Mouse (Mus musculus): ENCODE results near the gene R3hdm4. TPM values are rescaled to one million over a fixed set of nuclear protein-coding genes. Genes with fewer than 3 reads are reported as not detected.
A peak's percentile ranks its signal among the peaks of the same experiment; 100 is the strongest.

The R3hdm4 gene
- total and polyA plus RNA-seq, 3 experiments, result 82.4 to 123 (median 85.6) TPM

- intact Hi-C loops (cut with DNase I), result loop anchor here (5.0 kb wide), 1 partner anchor 213 kb away; the partner anchor contains the start of gene Cbarp
- Histone ChIP-seq H3K27me3 (ENCODE audit: control insufficient read depth, insufficient read depth, low read length) (no peaks in the 10 kb centered on the region), H3K4me3 (no peak overlapping the region), H3K36me3 (ENCODE audit: control insufficient read depth, insufficient read depth, low read length) (no peaks in the 10 kb centered on the region), H3K27ac (no peak overlapping the region), H3K79me2 (replicated peaks; ENCODE audit: control insufficient read depth, insufficient read depth, low read length) (no peaks in the 10 kb centered on the region), H3K4me1 (ENCODE audit: control insufficient read depth, insufficient read depth, low read length) (peaks cover 19% of the 10 kb centered on the region), H3K9ac (ENCODE audit: low read depth, low read length) (no peak overlapping the region)
- WGBS, result 37% methylated on average over 9 of the region's 9 CpGs
- DNase-seq, result no peak
- TF ChIP-seq CTCF (IDR thresholded peaks at IDR 0.05) (no peak), POLR2A (IDR thresholded peaks at IDR 0.05; ENCODE audit: insufficient read depth, low read depth, low read length) (no peak), EP300 (IDR thresholded peaks at IDR 0.05; ENCODE audit: insufficient read depth, low read depth, low read length) (no peak)
Measured at GRCm38 (mm10) chr10:79928907-79929701, 8.1 kb upstream of the R3hdm4 start.

- Histone ChIP-seq H3K9ac (ENCODE audit: low read depth, low read length) (peak overlapping the region; percentile 51), H3K4me3 (peak overlapping the region; percentile 66), H3K79me2 (replicated peaks; ENCODE audit: control insufficient read depth, insufficient read depth, low read length) (no peaks in the 10 kb centered on the region), H3K27ac (peak overlapping the region; percentile 86), H3K36me3 (ENCODE audit: control insufficient read depth, insufficient read depth, low read length) (no peaks in the 10 kb centered on the region), H3K27me3 (ENCODE audit: control insufficient read depth, insufficient read depth, low read length) (no peaks in the 10 kb centered on the region), H3K4me1 (ENCODE audit: control insufficient read depth, insufficient read depth, low read length) (peaks cover 9% of the 10 kb centered on the region)
- WGBS, result 7% methylated on average over 29 of the region's 29 CpGs
- peak in 1 of 2 experiments; percentile 50 for DNase-seq
- intact Hi-C loops (cut with DNase I), result loop anchor here (5.0 kb wide), 1 partner anchor 214 kb away; the partner anchor contains the start of gene Cbarp
- TF ChIP-seq CTCF (IDR thresholded peaks at IDR 0.05), result no peak
- TF ChIP-seq POLR2A (IDR thresholded peaks at IDR 0.05; ENCODE audit: insufficient read depth, low read depth, low read length), result no peak
- no peak for TF ChIP-seq EP300 (IDR thresholded peaks at IDR 0.05; ENCODE audit: insufficient read depth, low read depth, low read length)
Measured at GRCm38 (mm10) chr10:79928030-79928694, 7.2 kb upstream of the R3hdm4 start.

GRCm38 (mm10) chr10:79927324-79928029 lies 6.5 kb upstream of the R3hdm4 start:
- peaks cover 5% of the 10 kb centered on the region for H3K4me1 ChIP-seq (ENCODE audit: control insufficient read depth, insufficient read depth, low read length)
- TF ChIP-seq POLR2A (IDR thresholded peaks at IDR 0.05; ENCODE audit: insufficient read depth, low read depth, low read length) (no peak), EP300 (IDR thresholded peaks at IDR 0.05; ENCODE audit: insufficient read depth, low read depth, low read length) (no peak), CTCF (IDR thresholded peaks at IDR 0.05) (peak; percentile 50)
- peak overlapping the region; percentile 66 for H3K4me3 ChIP-seq
- WGBS, result under 1% methylated on average over 54 of the region's 54 CpGs
- H3K27ac ChIP-seq, result peak overlapping the region; percentile 86
- no peaks in the 10 kb centered on the region for H3K36me3 ChIP-seq (ENCODE audit: control insufficient read depth, insufficient read depth, low read length)
- no peaks in the 10 kb centered on the region for H3K79me2 ChIP-seq (replicated peaks; ENCODE audit: control insufficient read depth, insufficient read depth, low read length)
- H3K9ac ChIP-seq (ENCODE audit: low read depth, low read length), result peak overlapping the region; percentile 77
- peak; percentile 72 to 75 for DNase-seq
- no peaks in the 10 kb centered on the region for H3K27me3 ChIP-seq (ENCODE audit: control insufficient read depth, insufficient read depth, low read length)
- intact Hi-C loops (cut with DNase I), result loop anchor here (2.0 to 5.0 kb wide), 3 partner anchors 57 to 215 kb away; partner anchors contain the start of genes Abca7, Cbarp and Tmem259

- under 1% methylated on average over 63 of the region's 63 CpGs for WGBS
- TF ChIP-seq CTCF (IDR thresholded peaks at IDR 0.05), result no peak
- 0 out of 2 replicates have a peak, but pooled peaks have one; percentile 40 for TF ChIP-seq EP300 (IDR thresholded peaks at IDR 0.05; ENCODE audit: insufficient read depth, low read depth, low read length)
- no peaks in the 10 kb centered on the region for H3K79me2 ChIP-seq (replicated peaks; ENCODE audit: control insufficient read depth, insufficient read depth, low read length)
- peak within 1 kb of the TSS; percentile 86 for H3K27ac ChIP-seq
- H3K36me3 ChIP-seq (ENCODE audit: control insufficient read depth, insufficient read depth, low read length), result no peaks in the 10 kb centered on the region
- intact Hi-C loops (cut with DNase I), result loop anchor here (2.0 to 5.0 kb wide), 3 partner anchors 58 to 216 kb away; partner anchors contain the start of genes Abca7, Cbarp and Tmem259
- peak within 1 kb of the TSS; percentile 81 for H3K9ac ChIP-seq (ENCODE audit: low read depth, low read length)
- DNase-seq, result peak; percentile 93 to 96
- H3K27me3 ChIP-seq (ENCODE audit: control insufficient read depth, insufficient read depth, low read length), result peaks cover under 1% of the 10 kb centered on the region
- H3K4me1 ChIP-seq (ENCODE audit: control insufficient read depth, insufficient read depth, low read length), result 0 out of 2 replicates have a peak, but pooled peaks cover 1% of the 10 kb centered on the region
- H3K4me3 ChIP-seq, result peak within 1 kb of the TSS; percentile 66
Measured at GRCm38 (mm10) chr10:79926491-79927323, 5.7 kb upstream of the R3hdm4 start, which contains the start of gene Arid3a. Gene Arid3a, plus strand, starts transcription at chr10:79927043.

All from heart, adult 2 months (tissue).